Mouse (Mus musculus): Measurements from ENCODE around the gene Tmem273. TPM values are rescaled to one million over a fixed set of nuclear protein-coding genes. Genes with fewer than 3 reads are reported as not detected.

Gene Tmem273
- total and polyA plus RNA-seq, 3 experiments, result not detected

DNA sequence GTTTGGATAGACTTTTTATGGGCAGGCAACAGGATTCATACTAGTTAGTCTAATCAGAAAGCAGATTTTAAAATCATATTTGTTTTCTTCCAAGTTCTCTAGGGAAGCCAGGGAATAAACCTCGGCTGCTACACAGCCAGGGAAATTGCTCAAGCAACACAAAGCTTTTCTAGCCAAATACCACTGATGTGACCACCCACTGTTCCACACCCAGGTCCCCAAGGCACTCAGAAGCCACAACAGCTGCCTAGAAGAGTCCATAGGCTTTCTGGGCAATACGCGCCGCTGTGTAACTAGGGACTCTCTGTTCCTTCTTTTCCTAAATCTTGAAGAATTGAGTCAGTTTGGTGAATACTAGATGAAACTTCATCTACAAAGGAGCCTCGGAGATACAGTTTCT is 47.2 kb upstream of the Tmem273 start:
- H3K9ac ChIP-seq (ENCODE audit: control insufficient read depth, low read depth, low read length, poor library complexity, severe bottlenecking), result no peak overlapping the region
- H3K27me3 ChIP-seq (ENCODE audit: control insufficient read depth in 1 of 2, insufficient read depth in 2 of 2, low read length in 2 of 2), result no peaks in the 10 kb centered on the region
- TF ChIP-seq ETS1 (IDR thresholded peaks at IDR 0.05; ENCODE audit: low read depth, low read length) (no peak), ZKSCAN1 (IDR thresholded peaks at IDR 0.05; ENCODE audit: low read depth, low read length) (no peak), ZNF384 (IDR thresholded peaks at IDR 0.05; ENCODE audit: low read depth, low read length) (no peak), GABPA (IDR thresholded peaks at IDR 0.05; ENCODE audit: low read depth, low read length) (no peak), TCF12 (IDR thresholded peaks at IDR 0.05; ENCODE audit: low read depth, low read length) (no peak), MEF2A (IDR thresholded peaks at IDR 0.05; ENCODE audit: extremely low read depth, insufficient replicate concordance, low read depth, low read length, poor library complexity, severe bottlenecking) (no peak), NRF1 (IDR thresholded peaks at IDR 0.05; ENCODE audit: insufficient read depth, low read depth, low read length, poor library complexity, severe bottlenecking) (no peak), SMC3 (IDR thresholded peaks at IDR 0.05; ENCODE audit: low read depth, low read length) (no peak)
- no peaks in the 10 kb centered on the region for H3K9me3 ChIP-seq (replicated peaks; ENCODE audit: insufficient read depth, low read length)
- DNase-seq (ENCODE audit: low read depth, low spot score), result no peak
- H3K4me1 ChIP-seq (ENCODE audit: control insufficient read depth in 1 of 2, insufficient read depth in 2 of 2, low read length in 2 of 2), result no peaks in the 10 kb centered on the region
- no peak overlapping the region for H3K4me3 ChIP-seq (ENCODE audit: control insufficient read depth in 1 of 2, insufficient read depth in 1 of 2, low read depth in 2 of 2, low read length in 2 of 2)
- H3K27ac ChIP-seq (ENCODE audit: control insufficient read depth, low read depth, low read length), result no peak overlapping the region
- H3K79me2 ChIP-seq (ENCODE audit: control insufficient read depth, insufficient read depth, low read length, poor library complexity), result no peaks in the 10 kb centered on the region
- H3K36me3 ChIP-seq (ENCODE audit: control insufficient read depth in 1 of 2, insufficient read depth in 2 of 2, low read length in 2 of 2), result no peaks in the 10 kb centered on the region

DNA sequence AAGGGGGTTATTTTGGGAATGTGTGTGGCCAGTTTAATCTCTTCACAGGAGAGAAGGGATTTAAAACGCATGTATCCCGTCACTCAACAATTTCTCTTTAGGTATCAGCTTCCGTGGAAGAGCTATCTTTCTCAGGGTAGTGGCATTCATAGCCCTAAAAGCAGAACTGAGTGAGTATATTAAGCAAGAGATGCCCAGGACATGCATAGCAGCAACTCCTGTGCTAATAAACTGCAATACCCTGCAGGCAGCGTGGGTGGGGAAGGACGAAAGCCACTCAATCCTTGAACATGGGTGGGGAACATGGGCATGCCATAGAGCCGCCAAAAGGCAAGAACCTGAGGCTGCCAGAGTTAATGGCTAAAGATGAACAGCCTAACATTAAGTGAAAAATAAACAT is 37.2 kb upstream of the Tmem273 start:
- Histone ChIP-seq H3K4me3 (ENCODE audit: control insufficient read depth in 1 of 2, insufficient read depth in 1 of 2, low read depth in 2 of 2, low read length in 2 of 2) (no peak overlapping the region), H3K4me1 (ENCODE audit: control insufficient read depth in 1 of 2, insufficient read depth in 2 of 2, low read length in 2 of 2) (no peaks in the 10 kb centered on the region), H3K9me3 (replicated peaks; ENCODE audit: insufficient read depth, low read length) (no peaks in the 10 kb centered on the region), H3K27ac (ENCODE audit: control insufficient read depth, low read depth, low read length) (no peak overlapping the region), H3K27me3 (ENCODE audit: control insufficient read depth in 1 of 2, insufficient read depth in 2 of 2, low read length in 2 of 2) (no peaks in the 10 kb centered on the region; a peak in 1 of 4 replicates), H3K79me2 (ENCODE audit: control insufficient read depth, insufficient read depth, low read length, poor library complexity) (no peaks in the 10 kb centered on the region), H3K36me3 (ENCODE audit: control insufficient read depth in 1 of 2, insufficient read depth in 2 of 2, low read length in 2 of 2) (no peaks in the 10 kb centered on the region), H3K9ac (ENCODE audit: control insufficient read depth, low read depth, low read length, poor library complexity, severe bottlenecking) (no peak overlapping the region)
- no peak for DNase-seq (ENCODE audit: low read depth, low spot score)
- TF ChIP-seq KAT2A (conservative IDR thresholded peaks at IDR 0.05; ENCODE audit: low read depth, low read length) (no peak), SMC3 (IDR thresholded peaks at IDR 0.05; ENCODE audit: low read depth, low read length) (no peak), CTCF (IDR thresholded peaks at IDR 0.05 in 2 of 3, conservative IDR thresholded peaks at IDR 0.05 in 1 of 3; ENCODE audit: control insufficient read depth in 1 of 3, insufficient read depth in 1 of 3, low read depth in 2 of 3, low read length in 3 of 3, poor library complexity in 1 of 3, severe bottlenecking in 1 of 3) (no peak), HCFC1 (IDR thresholded peaks at IDR 0.05; ENCODE audit: low read depth, low read length) (no peak), MAFK (IDR thresholded peaks at IDR 0.05; ENCODE audit: borderline replicate concordance, low read depth, low read length) (no peak), ELF1 (IDR thresholded peaks at IDR 0.05; ENCODE audit: low read depth, low read length) (no peak), USF2 (IDR thresholded peaks at IDR 0.05; ENCODE audit: borderline replicate concordance in 1 of 2, insufficient read depth in 1 of 2, low read depth in 1 of 2, low read length in 2 of 2) (no peak), GATA1 (IDR thresholded peaks at IDR 0.05; ENCODE audit: low read depth, low read length) (no peak), ETS1 (IDR thresholded peaks at IDR 0.05; ENCODE audit: low read depth, low read length) (no peak), NRF1 (IDR thresholded peaks at IDR 0.05; ENCODE audit: insufficient read depth, low read depth, low read length, poor library complexity, severe bottlenecking) (no peak), MYB (IDR thresholded peaks at IDR 0.05; ENCODE audit: low read depth, low read length) (no peak), ZC3H11A (IDR thresholded peaks at IDR 0.05; ENCODE audit: low read depth, low read length) (no peak), MEF2A (IDR thresholded peaks at IDR 0.05; ENCODE audit: extremely low read depth, insufficient replicate concordance, low read depth, low read length, poor library complexity, severe bottlenecking) (no peak), NELFE (IDR thresholded peaks at IDR 0.05; ENCODE audit: low read depth, low read length) (no peak)
